Mouse (Mus musculus): ENCODE results near the gene Slc25a42. TPM values are rescaled to one million over a fixed set of nuclear protein-coding genes. Genes with fewer than 3 reads are reported as not detected.

Gene Slc25a42
- polyA plus RNA-seq, 1 experiment from 2014 or later, result 5.8 TPM

DNA sequence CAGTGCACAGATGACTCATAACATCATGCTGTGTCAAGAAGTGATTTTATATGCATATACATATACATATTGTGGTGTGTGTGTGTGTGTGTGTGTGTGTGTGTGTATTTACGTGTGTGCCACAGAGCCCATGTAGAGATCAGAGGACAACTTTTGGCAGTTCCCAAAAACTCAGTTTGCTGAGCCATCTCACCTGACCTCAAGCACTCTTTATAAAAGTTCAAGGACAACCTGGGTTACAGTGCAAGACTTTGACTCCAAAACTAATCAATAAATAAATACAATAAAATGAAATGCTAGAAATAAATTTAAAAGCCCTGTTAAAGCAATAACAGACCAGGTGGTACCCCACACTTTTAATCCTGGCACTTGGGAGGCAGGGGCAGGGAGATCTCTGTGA is 830 bp downstream of the Slc25a42 start:
- WGBS, result 83% methylated on average over 1 of the region's 1 CpGs
- peak overlapping the region; percentile 99 for H3K4me2 ChIP-seq (replicated peaks)
- H3K4me1 ChIP-seq (replicated peaks), result peaks cover 11% of the 10 kb centered on the region
- peak overlapping the region; percentile 59 for H3K9ac ChIP-seq
- H3K27me3 ChIP-seq (replicated peaks), result no peaks in the 10 kb centered on the region
- H3K4me3 ChIP-seq (replicated peaks), result peak overlapping the region; percentile 59
- ATAC-seq, result no peak
- no peaks in the 10 kb centered on the region for H3K9me3 ChIP-seq
- H3K36me3 ChIP-seq, result no peaks in the 10 kb centered on the region
- H3K27ac ChIP-seq, result 0 out of 2 replicates have a peak overlapping the region, but pooled peaks have one; percentile 29

DNA sequence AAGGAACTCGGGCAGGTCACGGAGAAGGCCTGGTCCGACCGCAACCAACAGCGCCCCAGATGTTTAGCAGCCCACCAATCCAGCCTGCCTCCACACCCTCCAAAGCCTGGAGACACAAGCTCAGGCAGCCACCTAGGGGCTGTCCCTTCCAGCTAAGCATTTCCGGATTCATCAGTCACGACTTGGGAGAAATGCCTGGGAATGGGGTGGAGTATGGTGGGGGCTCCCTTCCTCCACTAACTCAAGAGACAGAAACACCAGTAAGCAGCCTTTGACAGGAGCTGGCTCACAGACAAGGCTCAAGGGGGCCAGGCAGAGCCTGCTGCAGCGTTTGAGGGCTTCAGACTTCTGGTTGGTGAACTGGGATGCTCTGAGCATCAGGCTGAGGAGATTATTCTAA is 1.6 kb downstream of the Slc25a42 start:
- Histone ChIP-seq H3K4me3 (replicated peaks) (no peak overlapping the region), H3K27ac (no peak overlapping the region), H3K27me3 (replicated peaks) (no peaks in the 10 kb centered on the region), H3K9ac (peak overlapping the region; percentile 14), H3K9me3 (no peaks in the 10 kb centered on the region), H3K4me2 (replicated peaks) (peak overlapping the region; percentile 99), H3K4me1 (replicated peaks) (peaks cover 11% of the 10 kb centered on the region), H3K36me3 (no peaks in the 10 kb centered on the region)
- 20% methylated on average over 8 of the region's 8 CpGs for WGBS
- no peak for ATAC-seq

DNA sequence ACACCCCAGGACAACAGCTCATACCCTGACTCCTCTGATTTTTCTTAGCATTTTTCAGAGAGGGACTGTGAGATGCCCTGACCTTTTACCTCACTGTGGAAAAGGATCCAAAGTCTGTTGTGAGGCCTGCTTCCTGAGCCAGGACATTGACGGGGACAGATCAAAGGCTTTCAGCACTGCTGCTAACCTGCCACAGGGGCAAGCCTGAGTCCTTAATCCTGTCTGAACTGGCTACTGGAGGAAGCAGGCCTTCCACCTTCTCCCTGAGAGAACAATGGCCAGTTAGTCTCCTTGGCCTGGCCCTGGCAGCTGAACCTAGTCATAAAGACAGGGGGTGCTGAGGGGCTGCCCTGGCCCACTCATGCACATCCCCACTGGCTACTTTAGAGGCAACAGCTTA is 4.0 kb downstream of the Slc25a42 start:
- WGBS, result 50% methylated on average over 1 of the region's 1 CpGs
- no peak overlapping the region for H3K4me3 ChIP-seq (replicated peaks)
- no peak overlapping the region for H3K9ac ChIP-seq
- H3K36me3 ChIP-seq, result no peaks in the 10 kb centered on the region
- H3K27ac ChIP-seq, result no peak overlapping the region
- peaks cover 11% of the 10 kb centered on the region for H3K4me1 ChIP-seq (replicated peaks)
- no peak for ATAC-seq
- H3K27me3 ChIP-seq (replicated peaks), result no peaks in the 10 kb centered on the region
- no peak overlapping the region for H3K4me2 ChIP-seq (replicated peaks)
- H3K9me3 ChIP-seq, result no peaks in the 10 kb centered on the region

DNA sequence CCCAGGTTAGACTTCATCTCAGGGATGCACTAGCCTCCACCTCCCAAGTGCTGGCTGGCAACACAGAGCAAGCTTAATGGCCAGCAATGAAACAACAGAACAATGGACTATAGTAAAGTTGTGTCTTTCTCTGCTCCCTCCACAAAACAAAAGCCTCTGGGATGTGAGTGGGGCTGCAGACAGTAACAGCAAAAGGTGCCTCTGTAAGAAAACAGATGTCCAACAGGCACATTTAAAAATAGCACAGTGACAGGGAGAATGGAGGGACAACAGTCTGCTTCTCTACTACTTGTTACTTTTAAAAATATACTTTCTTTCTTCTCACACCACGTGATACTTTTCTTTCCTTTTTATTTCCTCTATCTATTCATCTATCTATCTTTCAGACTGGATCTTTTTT is 7.3 kb downstream of the Slc25a42 start:
- Histone ChIP-seq H3K9ac (no peak overlapping the region), H3K27me3 (replicated peaks) (no peaks in the 10 kb centered on the region), H3K9me3 (no peaks in the 10 kb centered on the region), H3K4me2 (replicated peaks) (no peak overlapping the region), H3K36me3 (no peaks in the 10 kb centered on the region), H3K27ac (no peak overlapping the region), H3K4me1 (replicated peaks) (0 out of 2 replicates have a peak, but pooled peaks cover 5% of the 10 kb centered on the region), H3K4me3 (replicated peaks) (no peak overlapping the region)
- 57% methylated on average over 1 of the region's 1 CpGs for WGBS
- no peak for ATAC-seq

DNA sequence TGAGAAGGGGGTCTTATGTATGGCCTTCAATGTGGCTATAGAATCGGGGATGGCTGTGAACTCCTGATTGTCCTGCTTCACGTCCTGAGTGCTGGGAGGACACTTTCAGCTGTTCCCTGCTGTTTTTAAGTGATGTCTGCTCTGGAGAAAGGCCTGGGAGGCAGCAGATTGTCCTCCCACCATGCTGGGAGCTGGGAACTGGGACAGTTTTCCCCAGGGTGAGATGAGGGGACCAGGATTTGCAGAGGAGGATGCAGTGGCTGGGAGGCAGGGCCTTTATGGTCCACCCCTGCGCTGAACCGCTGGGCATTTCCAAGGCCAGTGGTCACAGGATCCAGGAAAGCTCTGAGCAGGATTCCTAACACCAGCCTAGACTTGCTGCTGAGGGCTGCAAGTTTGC is 9.0 kb downstream of the Slc25a42 start:
- Histone ChIP-seq H3K9me3 (no peaks in the 10 kb centered on the region), H3K9ac (no peak overlapping the region), H3K36me3 (no peaks in the 10 kb centered on the region), H3K27me3 (replicated peaks) (no peaks in the 10 kb centered on the region), H3K27ac (no peak overlapping the region), H3K4me1 (replicated peaks) (0 out of 2 replicates have a peak, but pooled peaks cover 5% of the 10 kb centered on the region), H3K4me3 (replicated peaks) (no peak overlapping the region), H3K4me2 (replicated peaks) (no peak overlapping the region)
- WGBS, result 79% methylated on average over 4 of the region's 4 CpGs
- ATAC-seq, result no peak

DNA sequence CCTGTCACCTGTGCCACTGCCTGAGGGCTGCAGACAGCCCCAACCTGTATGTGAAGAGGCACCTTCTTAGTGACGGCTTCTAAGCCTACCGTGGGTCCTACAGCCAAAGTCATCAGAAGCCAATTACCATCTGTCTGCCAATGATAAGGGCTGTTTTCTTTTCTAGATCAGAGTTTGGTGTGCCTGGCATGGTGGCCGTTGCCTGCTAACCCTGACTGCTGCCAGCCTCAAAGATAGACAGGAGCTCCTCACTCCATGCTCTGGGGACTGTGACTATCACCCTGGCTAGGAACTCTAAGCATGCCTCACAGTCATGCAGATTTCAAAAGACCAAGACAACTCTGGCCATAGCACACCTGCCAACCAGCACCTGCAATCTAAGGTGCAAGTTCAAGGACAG is 10.7 kb downstream of the Slc25a42 start:
- Histone ChIP-seq H3K4me1 (replicated peaks) (peaks cover 10% of the 10 kb centered on the region; the same call in 1 of the 2 replicates), H3K36me3 (no peaks in the 10 kb centered on the region), H3K9me3 (no peaks in the 10 kb centered on the region), H3K4me3 (replicated peaks) (no peak overlapping the region), H3K27me3 (replicated peaks) (no peaks in the 10 kb centered on the region), H3K9ac (no peak overlapping the region), H3K27ac (no peak overlapping the region), H3K4me2 (replicated peaks) (no peak overlapping the region)
- WGBS, result 70% methylated on average over 3 of the region's 3 CpGs
- no peak for ATAC-seq

DNA sequence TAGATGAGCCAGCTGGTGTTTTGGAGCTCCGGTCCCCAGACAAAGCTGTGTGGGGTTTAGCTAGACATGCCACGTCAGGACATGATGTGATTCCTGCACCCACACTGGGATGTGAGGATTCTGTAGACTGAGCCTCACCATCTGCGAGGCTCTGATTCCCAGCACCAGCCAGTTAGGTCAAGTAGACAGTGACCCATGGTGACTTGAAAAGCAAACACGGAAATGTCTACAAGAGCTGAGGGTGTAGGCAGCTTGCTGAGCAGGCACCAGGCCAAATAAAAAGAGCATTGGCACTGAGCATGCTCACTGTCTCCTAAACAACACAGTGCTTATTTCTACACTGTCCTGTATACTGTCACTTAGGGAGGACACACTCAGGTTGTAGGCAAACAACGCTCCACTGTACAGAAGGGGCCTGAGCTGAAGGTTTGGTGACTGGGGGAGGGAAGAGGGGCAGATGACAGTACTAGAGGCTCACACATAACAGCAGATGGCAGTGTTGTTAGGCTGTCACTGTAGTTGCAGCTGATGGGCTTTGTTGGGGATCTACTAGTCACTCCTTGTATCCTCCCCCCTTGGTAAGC is 11.9 kb downstream of the Slc25a42 start:
- H3K27me3 ChIP-seq (replicated peaks), result no peaks in the 10 kb centered on the region
- no peak overlapping the region for H3K4me3 ChIP-seq (replicated peaks)
- no peak overlapping the region for H3K9ac ChIP-seq
- H3K9me3 ChIP-seq, result no peaks in the 10 kb centered on the region
- 63% methylated on average over 5 of the region's 5 CpGs for WGBS
- peak; percentile 19; the same call in 1 of the 2 replicates for ATAC-seq
- H3K4me2 ChIP-seq (replicated peaks), result no peak overlapping the region
- no peaks in the 10 kb centered on the region for H3K36me3 ChIP-seq
- no peak overlapping the region for H3K27ac ChIP-seq
- peaks cover 10% of the 10 kb centered on the region; the same call in 1 of the 2 replicates for H3K4me1 ChIP-seq (replicated peaks)

DNA sequence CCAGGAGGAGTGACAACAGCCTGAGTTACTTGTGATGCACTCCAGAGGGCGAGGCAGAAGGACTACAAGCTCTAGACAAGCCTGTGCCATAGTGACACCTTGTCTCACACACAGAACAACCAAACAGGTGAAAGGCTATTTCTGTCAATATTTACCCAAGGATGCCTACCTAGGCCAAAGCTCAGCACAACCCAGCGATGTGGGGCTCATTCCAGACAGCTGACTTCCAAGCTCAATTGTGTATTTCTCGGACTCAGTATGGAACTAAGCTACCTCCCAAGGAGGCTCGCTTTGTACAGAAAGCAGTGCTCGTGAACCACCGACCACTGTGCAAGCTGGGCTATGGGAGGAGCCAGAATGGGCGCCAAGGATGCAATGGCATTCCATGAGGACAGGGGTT is 14.5 kb downstream of the Slc25a42 start:
- Histone ChIP-seq H3K36me3 (no peaks in the 10 kb centered on the region), H3K27me3 (replicated peaks) (no peaks in the 10 kb centered on the region), H3K4me3 (replicated peaks) (no peak overlapping the region), H3K4me2 (replicated peaks) (no peak overlapping the region; the same call in 1 of the 2 replicates), H3K9me3 (no peaks in the 10 kb centered on the region), H3K9ac (no peak overlapping the region), H3K27ac (no peak overlapping the region), H3K4me1 (replicated peaks) (peaks cover 18% of the 10 kb centered on the region; the same call in 1 of the 2 replicates)
- 45% methylated on average over 7 of the region's 7 CpGs for WGBS
- no peak for ATAC-seq

DNA sequence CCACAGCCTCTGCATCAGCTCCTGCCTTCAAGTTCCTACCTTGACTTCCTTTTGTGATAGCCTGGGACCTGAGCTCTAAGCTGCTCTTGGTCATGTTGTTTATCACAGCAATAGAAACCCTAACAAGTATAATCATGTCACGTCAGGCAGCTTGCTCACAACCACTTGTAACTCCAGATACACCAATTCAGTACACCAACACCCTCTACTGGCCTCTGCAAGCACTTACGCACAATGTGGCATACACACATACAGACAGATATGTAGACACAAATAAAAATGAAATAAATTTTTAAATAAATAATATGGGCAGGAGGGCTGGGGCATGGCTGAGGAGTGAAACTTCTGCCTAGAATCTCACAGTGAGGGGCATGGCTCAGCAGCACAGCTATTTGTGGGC is 16.3 kb downstream of the Slc25a42 start:
- Histone ChIP-seq H3K9me3 (no peaks in the 10 kb centered on the region), H3K9ac (no peak overlapping the region), H3K4me2 (replicated peaks) (no peak overlapping the region), H3K27ac (no peak overlapping the region), H3K4me3 (replicated peaks) (no peak overlapping the region), H3K4me1 (replicated peaks) (peaks cover 19% of the 10 kb centered on the region; the same call in 1 of the 2 replicates), H3K36me3 (no peaks in the 10 kb centered on the region), H3K27me3 (replicated peaks) (no peaks in the 10 kb centered on the region)
- ATAC-seq, result no peak
- WGBS, result 77% methylated on average over 2 of the region's 2 CpGs

DNA sequence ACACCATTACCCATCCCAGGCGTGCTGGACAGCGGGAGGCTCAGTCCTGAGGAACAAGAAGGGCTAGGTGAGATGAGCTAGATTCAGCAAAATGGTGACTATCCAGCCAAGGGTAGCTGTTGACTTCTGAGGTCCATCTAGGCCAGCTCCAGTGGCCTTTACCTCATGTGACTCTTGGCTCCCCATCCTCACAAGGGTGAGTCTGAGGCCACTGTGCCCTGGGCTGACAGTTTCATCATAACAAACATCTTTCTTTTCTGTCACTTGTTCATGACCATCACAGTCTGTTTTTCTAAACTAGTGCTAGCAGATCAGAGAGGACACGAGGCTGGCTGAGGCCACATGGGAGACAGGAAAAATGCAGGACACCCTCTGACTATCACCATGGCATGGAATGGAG is 17.9 kb downstream of the Slc25a42 start:
- ATAC-seq, result no peak
- WGBS, result 79% methylated on average over 3 of the region's 3 CpGs

DNA sequence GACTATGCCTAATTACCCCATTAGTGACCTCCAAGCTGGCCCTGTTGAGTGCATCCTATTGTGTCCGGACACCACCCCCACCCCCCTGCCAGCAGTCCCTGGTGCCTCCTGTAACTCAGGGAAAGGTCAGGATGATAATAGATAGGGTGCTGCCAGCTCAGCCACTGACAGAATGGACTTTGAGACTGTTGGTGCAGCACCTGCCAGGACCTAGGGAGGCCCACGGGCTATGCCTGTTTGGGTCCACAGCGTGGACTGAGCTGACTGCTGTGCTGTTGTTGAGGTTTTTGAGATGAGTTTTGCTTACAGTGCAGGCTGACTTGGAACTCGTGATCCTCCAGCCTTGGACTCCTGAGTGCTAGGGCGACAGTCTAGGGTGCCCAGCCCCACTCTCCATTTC is 18.9 kb downstream of the Slc25a42 start:
- no peaks in the 10 kb centered on the region for H3K9me3 ChIP-seq
- no peaks in the 10 kb centered on the region for H3K27me3 ChIP-seq (replicated peaks)
- 53% methylated on average over 5 of the region's 5 CpGs for WGBS
- H3K9ac ChIP-seq, result no peak overlapping the region
- ATAC-seq, result peak; percentile 84
- no peaks in the 10 kb centered on the region for H3K36me3 ChIP-seq
- peaks cover 15% of the 10 kb centered on the region; the same call in 1 of the 2 replicates for H3K4me1 ChIP-seq (replicated peaks)
- H3K27ac ChIP-seq, result peak overlapping the region; percentile 51; the same call in 1 of the 2 replicates
- H3K4me3 ChIP-seq (replicated peaks), result no peak overlapping the region
- H3K4me2 ChIP-seq (replicated peaks), result peak overlapping the region; percentile 30

More for the DNA sequence above, 17.9 kb downstream of the Slc25a42 start:
- H3K9ac ChIP-seq, result no peak overlapping the region
- H3K9me3 ChIP-seq, result no peaks in the 10 kb centered on the region
- no peaks in the 10 kb centered on the region for H3K36me3 ChIP-seq
- H3K27ac ChIP-seq, result no peak overlapping the region
- H3K4me1 ChIP-seq (replicated peaks), result peaks cover 15% of the 10 kb centered on the region; the same call in 1 of the 2 replicates
- H3K4me3 ChIP-seq (replicated peaks), result no peak overlapping the region
- H3K4me2 ChIP-seq (replicated peaks), result no peak overlapping the region
- no peaks in the 10 kb centered on the region for H3K27me3 ChIP-seq (replicated peaks)

DNA sequence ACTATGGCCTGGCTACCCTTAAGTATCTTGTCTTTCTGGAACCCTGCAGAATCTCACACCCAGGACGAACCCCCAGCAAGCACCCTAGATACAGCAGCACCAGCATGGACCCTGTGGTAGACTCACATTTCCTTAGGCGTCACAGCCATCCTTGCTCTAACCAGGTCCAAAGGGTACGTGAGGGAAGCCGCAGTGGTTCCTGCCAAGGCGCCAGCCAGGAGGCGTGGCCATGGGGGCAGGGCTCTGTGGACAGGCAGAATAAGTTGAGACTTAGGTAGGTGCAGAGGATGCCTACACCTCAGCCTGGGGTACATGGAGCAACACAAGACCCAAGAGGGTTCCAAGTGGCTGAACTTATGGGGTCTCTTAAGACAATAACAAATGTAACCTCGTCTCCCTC is 23.4 kb downstream of the Slc25a42 start:
- Histone ChIP-seq H3K4me1 (replicated peaks) (peaks cover 9% of the 10 kb centered on the region; the same call in 1 of the 2 replicates), H3K36me3 (no peaks in the 10 kb centered on the region), H3K9ac (no peak overlapping the region), H3K9me3 (no peaks in the 10 kb centered on the region), H3K27me3 (replicated peaks) (no peaks in the 10 kb centered on the region), H3K4me3 (replicated peaks) (no peak overlapping the region), H3K4me2 (replicated peaks) (no peak overlapping the region), H3K27ac (no peak overlapping the region)
- peak; percentile 70 for ATAC-seq
- 61% methylated on average over 7 of the region's 7 CpGs for WGBS

DNA sequence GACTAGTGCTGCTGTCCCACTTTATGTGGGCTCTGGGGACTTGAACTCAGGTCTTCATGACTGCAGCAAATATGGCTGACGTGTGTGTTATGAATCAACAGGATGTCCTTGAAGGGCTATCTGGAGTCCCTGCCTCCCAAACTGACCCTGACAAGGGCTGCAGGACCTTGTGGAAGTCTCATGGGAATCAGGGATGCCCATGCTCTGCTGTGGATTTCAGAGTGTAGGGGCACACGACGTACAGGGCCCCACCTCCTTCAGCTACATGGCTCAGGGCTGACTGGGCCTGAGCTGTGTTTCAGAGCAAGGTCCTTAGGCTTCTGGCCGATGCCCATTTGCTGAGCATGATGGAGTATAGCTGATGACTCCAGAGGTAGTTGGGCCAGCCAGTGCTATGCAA is 28.9 kb downstream of the Slc25a42 start:
- 88% methylated on average over 4 of the region's 4 CpGs for WGBS

More for the DNA sequence above, 28.9 kb downstream of the Slc25a42 start:
- no peak for ATAC-seq
- Histone ChIP-seq H3K4me3 (replicated peaks) (no peak overlapping the region), H3K36me3 (0 out of 2 replicates have a peak, but pooled peaks cover 3% of the 10 kb centered on the region), H3K4me2 (replicated peaks) (no peak overlapping the region), H3K27ac (no peak overlapping the region), H3K27me3 (replicated peaks) (no peaks in the 10 kb centered on the region), H3K4me1 (replicated peaks) (peaks cover 9% of the 10 kb centered on the region), H3K9ac (no peak overlapping the region), H3K9me3 (no peaks in the 10 kb centered on the region)
